Mouse (Mus musculus) small intestine, adult 2 months (tissue): ENCODE results near the gene Kin.

ENCODE experiments used
- CTCF ChIP-seq: fragments of 200-500 bp; IDR thresholded peaks from 2 replicates; pipeline ENCODE4 v1.5.1; 2012; ENCODE audit warnings: low read depth, mild to moderate bottlenecking, control low read depth, inconsistent platforms, low read length, moderate library complexity, mixed read lengths; ENCODE audit not compliant: insufficient replicate concordance, insufficient read length; ENCODE audit errors: extremely low read depth
- POLR2A ChIP-seq: fragments of 200-500 bp; IDR thresholded peaks from 2 replicates; pipeline ENCODE4 v1.6.1; 2012; ENCODE audit warnings: low read depth, mild to moderate bottlenecking, control low read depth, inconsistent platforms, low read length, moderate library complexity

DNA sequence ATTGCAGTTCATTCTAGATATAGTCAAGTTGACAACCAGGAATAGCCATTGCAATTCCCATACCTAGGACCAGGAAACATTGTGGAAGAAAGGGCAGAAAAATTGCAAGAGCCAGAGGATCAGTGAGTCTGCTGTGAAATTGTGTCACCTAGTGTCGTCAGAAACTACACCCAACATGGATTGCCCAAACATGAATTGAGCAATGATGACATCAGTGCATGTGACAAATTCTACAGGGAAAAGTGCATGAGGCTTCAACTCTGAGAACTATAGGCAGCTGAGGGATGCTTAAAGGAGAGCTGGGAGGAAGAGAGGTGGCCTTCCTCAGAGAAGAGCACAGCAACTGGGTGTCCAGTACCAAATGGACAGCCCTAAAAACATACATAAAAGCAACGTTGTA lies 56.9 kb downstream of the Kin start:
- no peak for TF ChIP-seq CTCF
- TF ChIP-seq POLR2A, result no peak
